Mouse (Mus musculus) left cerebral cortex, adult 9 months (tissue): Measurements from ENCODE around the gene Dlx6.

Source experiments
- DNase-seq, 2 experiments: peaks; one replicate each; pipeline ENCODE4 v3.0.0; 2022; ENCODE audit warnings: low spot score in 2 of 2

The Dlx6 gene

DNA sequence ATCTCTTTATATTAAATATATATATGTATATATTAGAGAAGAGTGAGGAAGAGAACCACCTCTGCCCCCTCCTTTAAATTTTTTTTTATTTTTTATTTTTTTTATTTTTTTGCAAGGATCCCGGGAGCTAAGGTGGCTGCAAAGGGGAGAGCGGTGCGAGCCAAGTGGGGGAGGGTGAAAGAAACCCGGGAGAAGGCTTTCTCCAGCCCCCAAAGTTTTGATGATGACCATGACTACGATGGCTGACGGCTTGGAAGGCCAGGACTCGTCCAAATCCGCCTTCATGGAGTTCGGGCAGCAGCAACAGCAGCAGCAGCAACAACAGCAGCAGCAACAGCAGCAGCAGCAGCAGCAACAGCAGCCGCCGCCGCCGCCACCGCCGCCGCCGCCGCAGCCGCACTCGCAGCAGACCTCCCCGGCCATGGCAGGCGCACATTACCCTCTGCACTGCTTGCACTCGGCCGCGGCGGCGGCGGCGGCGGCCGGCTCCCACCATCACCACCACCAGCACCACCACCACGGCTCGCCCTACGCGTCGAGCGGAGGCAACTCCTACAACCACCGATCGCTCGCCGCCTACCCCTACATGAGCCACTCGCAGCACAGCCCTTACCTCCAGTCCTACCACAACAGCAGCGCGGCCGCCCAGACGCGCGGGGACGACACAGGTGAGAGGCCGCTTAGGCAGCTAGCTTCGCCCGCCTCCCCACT lies at the start of gene Dlx6:
Gene Dlx6 (plus strand): TSS at position 175 of the 711 bp plus-strand sequence.
- DNase-seq = no peak

GRCm38 (mm10) chr6:6816821-6817220 lies 46.3 kb upstream of the Dlx6 start:
- peak; percentile 25 to 39 for DNase-seq

GRCm38 (mm10) chr6:6818036-6818788 lies 44.9 kb upstream of the Dlx6 start:
- DNase-seq = no peak

DNA sequence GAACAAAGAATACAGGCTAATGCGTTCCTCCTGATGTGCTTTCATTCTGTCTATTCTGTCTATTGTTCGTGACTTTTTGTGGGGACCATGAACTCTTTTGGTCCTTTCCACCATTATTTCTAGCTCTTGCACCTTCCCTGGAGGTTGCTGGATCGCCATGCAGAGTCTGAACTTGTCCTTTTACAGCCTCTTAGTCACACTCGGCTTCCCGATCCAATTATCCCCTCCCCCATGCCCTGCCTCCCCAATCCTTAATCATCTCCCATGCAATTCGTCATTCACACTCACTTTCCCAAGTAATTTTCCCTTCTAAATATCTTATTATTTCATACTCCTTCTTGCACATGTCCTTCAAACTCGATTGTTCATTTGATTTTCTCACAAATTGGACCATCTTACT lies 44.0 kb upstream of the Dlx6 start:
- DNase-seq = no peak

DNA sequence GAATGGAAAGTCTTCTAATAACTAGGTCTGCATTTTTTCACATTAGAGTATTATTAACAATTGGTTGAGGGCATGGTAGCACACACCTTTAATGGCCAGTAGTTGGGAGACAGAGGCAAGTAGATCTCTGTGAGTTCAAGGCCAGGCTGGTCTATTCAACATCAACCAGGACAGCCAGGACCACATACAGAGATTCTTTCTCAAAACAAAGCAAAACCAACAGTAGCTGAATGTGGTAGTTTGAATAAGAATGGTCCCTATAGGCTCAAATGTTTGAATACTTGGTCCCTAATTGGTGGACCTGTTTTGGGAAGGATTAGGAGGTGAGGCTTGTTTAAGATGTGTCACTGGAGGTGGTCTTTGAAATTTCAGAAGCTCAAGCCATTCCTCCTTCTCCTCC lies 37.8 kb upstream of the Dlx6 start:
- DNase-seq = no peak

- DNase-seq = no peak
These were observed 36.3 kb upstream of the Dlx6 start for GRCm38 (mm10) chr6:6826861-6827260.

DNA sequence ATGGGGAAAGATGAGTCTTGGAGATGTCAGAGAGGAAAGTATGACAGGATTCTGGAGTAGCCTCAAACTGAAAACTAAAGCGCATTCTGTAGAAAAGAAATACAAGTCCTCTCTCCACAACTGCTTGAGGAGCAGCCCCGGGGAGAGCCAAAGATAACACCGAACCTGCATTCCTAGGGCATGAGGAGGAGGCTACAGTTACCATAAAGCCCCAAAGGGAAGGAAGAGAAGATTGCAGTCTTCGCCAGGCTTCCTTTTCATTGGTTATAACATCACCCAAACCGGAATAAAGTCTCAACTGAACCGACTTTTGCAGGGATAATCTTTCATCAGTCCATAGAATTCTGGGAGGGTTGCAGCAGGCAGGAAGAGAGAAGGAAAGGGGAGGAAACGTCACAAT lies 32.7 kb upstream of the Dlx6 start:
- no peak for DNase-seq

GRCm38 (mm10) chr6:6833301-6833700 lies 29.8 kb upstream of the Dlx6 start:
- DNase-seq = no peak

DNA sequence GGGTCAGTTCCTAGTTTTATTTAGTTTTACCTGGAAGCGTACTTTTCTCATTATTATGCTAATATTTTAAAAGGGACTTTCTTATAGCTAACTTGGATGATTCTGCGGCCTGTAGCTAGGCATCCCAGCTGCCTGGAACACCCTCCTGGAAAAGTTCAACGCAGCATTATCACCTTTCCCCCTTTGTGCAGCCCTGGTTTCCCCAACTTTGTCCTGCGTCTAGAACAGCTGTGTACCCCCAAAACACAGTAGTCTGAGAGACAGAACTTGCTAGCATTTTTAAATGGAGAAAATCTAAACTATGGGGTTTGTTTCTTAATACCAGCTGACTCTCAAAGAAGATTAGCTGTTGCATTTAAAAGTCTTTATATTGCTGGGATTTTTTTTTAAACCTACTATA lies 14.6 kb upstream of the Dlx6 start:
- no peak for DNase-seq

DNA sequence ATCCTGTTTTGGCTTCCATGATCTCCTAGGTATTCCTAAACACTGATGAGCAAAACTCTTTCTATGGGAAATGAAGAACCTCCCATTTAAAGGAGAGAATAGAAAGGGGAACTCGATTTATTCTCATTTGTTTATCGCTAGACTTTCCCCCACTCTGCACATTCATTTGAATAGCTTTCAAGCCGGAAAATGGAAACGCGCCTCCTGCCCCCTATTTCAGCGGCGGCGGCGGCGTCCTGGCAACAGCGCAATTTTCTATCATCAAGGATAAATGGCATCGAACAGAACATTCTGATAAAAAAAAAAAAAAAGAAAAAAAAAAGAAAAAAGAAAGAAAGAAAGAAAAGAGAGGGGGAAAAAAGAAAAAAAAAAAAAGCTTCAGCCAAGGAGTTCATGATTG lies 13.4 kb upstream of the Dlx6 start:
- no peak for DNase-seq

DNA sequence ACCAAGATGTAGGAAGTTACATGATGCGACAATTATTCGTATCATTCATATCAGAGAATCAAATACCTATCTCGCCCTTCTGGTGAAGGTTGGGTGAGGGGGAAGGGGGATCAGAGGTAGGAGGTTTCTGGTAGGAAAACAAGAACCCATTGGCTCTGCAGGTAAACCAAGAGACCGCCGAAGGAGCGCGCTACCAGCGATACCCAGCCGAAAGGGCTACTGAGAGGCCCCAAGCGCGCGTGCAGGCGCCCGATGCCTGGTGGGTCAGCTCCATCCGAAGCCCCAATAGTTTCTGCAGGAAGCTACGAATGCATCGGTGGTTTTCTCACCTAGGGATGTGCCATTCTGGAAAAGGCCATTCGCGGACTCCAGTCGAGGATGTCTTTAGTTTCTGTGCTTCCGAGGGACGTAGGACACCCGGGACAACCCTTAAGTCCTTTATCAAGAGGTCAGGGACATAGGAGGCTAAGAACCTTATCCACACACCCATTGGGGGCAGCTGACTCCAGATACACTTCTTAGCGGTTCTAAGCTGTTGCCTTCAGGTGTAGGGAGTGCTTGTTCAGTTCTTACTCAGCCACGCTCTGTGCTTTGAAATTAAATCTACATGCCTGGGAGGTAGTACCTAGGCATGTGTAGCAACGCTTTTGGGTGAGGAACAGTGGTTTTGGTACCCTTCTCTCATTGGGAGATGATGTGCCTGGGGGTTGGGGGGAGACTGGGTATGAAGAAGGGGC lies 12.6 kb upstream of the Dlx6 start:
- DNase-seq = no peak

GRCm38 (mm10) chr6:6851166-6851565 lies 12.0 kb upstream of the Dlx6 start:
- no peak for DNase-seq

DNA sequence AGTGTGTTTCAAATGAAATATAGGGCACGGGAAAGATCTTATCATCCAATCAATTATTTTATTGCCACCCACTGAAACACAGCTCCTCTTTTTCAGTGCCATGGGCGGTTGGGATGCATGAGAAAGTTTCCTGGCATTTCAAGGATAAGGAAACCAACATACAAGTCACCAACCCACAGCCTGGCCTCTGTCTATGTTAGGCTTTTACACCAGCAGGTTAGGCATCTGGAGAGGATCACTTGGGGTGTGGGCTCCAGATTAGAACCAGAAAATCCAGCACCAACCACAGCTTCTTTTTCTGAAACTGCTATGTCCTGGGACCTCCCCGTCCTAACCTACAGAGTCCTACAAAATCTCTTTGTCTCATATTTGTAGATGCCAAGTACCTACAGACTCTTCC lies 10.2 kb upstream of the Dlx6 start:
- DNase-seq = no peak

- DNase-seq = no peak
These were observed 9.0 kb upstream of the Dlx6 start for GRCm38 (mm10) chr6:6854176-6854575.

- no peak for DNase-seq
These were observed 8.0 kb upstream of the Dlx6 start for GRCm38 (mm10) chr6:6854902-6855745.

GRCm38 (mm10) chr6:6855746-6856185 lies 7.4 kb upstream of the Dlx6 start:
- no peak for DNase-seq

GRCm38 (mm10) chr6:6856316-6856715 lies 6.8 kb upstream of the Dlx6 start:
- DNase-seq = no peak

DNA sequence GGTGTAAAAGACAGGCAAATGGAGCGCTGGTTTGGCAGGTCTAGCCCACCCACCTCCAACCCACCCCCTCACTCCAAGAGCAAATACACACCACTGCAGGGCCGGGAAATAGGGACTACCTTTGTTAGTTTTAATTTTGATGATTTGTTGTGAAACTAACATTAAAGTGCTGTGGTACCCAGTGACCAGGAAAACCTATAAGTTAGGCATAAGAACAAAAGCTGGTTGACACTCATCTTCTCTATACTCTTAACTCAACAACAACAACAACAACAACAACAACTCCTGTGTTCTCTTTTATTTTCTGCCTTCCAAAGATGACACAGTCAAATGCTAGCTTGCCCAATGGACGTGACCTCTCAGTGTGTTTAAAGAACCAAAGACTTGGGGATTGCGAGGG lies 6.3 kb upstream of the Dlx6 start:
- DNase-seq = no peak

- no peak for DNase-seq
These were observed 5.4 kb upstream of the Dlx6 start for GRCm38 (mm10) chr6:6857766-6858165.

- no peak for DNase-seq
These were observed 4.6 kb upstream of the Dlx6 start for GRCm38 (mm10) chr6:6858571-6858970.

DNA sequence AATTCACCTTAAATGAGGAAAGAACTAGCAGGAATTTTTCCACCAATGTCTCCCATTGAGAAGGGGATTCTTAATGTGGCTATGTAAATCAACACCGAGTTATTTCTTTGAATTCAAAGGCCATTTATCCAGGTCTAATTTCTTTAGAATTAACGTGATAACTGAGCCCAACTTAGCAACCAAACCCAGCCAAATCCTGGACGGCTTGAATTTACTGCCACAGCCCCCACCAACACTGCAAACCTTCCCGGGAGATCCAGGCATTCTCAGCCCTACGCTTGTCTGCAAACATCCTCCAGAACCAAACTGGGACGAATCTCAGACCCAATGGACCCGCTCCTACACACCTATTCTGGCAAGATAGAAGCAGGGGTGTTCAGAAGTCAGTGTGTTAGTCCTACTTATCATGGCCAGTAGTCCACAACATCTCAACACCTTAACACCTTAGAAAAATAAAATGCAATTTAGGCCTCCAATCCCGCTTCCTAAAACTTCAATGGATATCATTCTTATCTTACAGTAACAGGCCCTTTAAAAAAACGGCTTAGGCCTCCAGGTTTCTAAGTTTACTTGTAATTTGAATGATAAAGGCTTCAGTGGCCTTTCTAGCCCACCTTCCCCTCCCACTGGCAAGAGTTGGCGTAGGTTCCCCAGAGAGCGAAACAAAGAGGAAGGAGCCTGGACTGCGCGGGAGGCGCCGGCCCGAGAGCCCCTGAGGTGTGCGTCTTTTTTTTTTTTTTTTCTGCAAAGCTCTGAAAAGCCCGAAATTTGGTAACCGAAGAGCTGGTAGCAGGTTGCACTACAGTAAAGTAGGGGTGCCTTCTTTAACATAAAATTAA lies 3.8 kb upstream of the Dlx6 start:
- DNase-seq = no peak
